Mouse (Mus musculus): ENCODE measurements at regions not wholly inside any gene's neighbourhood (a gene's known extent, or its start where the extent isn't known, plus 50 kb on each side); places are given as distances from the start of the nearest gene placed in this dataset.

GRCm38 (mm10) chr12:12756301-12756948, 185.3 kb downstream of the Mycn start:
- WGBS = 84% methylated on average over 2 of the region's 2 CpGs
- DNase-seq (ENCODE audit: low spot score) = no peak
- no peak for TF ChIP-seq CTCF (IDR thresholded peaks at IDR 0.05; ENCODE audit: low read depth)

GRCm38 (mm10) chr12:12753849-12754248, 187.9 kb downstream of the Mycn start:
- no peaks in the 10 kb centered on the region for H3K27me3 ChIP-seq (ENCODE audit: insufficient read depth, low read length)
- no peak for TF ChIP-seq CTCF (IDR thresholded peaks at IDR 0.05; ENCODE audit: low read depth)
- H3K36me3 ChIP-seq (ENCODE audit: insufficient read depth, low read length) = no peaks in the 10 kb centered on the region
- H3K27ac ChIP-seq = no peak overlapping the region
- H3K4me2 ChIP-seq (ENCODE audit: low read depth, low read length) = no peak overlapping the region
- H3K9me3 ChIP-seq (ENCODE audit: low read length) = no peaks in the 10 kb centered on the region
- H3K4me3 ChIP-seq (ENCODE audit: low read length) = no peak overlapping the region
- ATAC-seq (no peak), DNase-seq (ENCODE audit: low spot score) (no peak)
- H3K4me1 ChIP-seq (ENCODE audit: insufficient read depth, low read length) = no peaks in the 10 kb centered on the region
- H3K9ac ChIP-seq (replicated peaks; ENCODE audit: low read length) = no peak overlapping the region
- WGBS = 26% methylated on average over 9 of the region's 9 CpGs

More at GRCm38 (mm10) chr12:12756301-12756948, 185.3 kb downstream of the Mycn start:
- H3K4me2 ChIP-seq (ENCODE audit: low read depth, low read length) = no peak overlapping the region
- ATAC-seq = no peak
- H3K4me1 ChIP-seq (ENCODE audit: insufficient read depth, low read length) = no peaks in the 10 kb centered on the region
- no peaks in the 10 kb centered on the region for H3K9me3 ChIP-seq (ENCODE audit: low read length)
- H3K27me3 ChIP-seq (ENCODE audit: insufficient read depth, low read length) = no peaks in the 10 kb centered on the region
- H3K27ac ChIP-seq = no peak overlapping the region
- no peak overlapping the region for H3K4me3 ChIP-seq (ENCODE audit: low read length)
- no peak overlapping the region for H3K9ac ChIP-seq (replicated peaks; ENCODE audit: low read length)
- H3K36me3 ChIP-seq (ENCODE audit: insufficient read depth, low read length) = no peaks in the 10 kb centered on the region

GRCm38 (mm10) chr12:12751670-12752426, 189.9 kb downstream of the Mycn start:
- no peak for ATAC-seq
- WGBS = 89% methylated on average over 10 of the region's 10 CpGs
- H3K4me1 ChIP-seq (ENCODE audit: insufficient read depth, low read length) = no peaks in the 10 kb centered on the region
- no peaks in the 10 kb centered on the region for H3K9me3 ChIP-seq (ENCODE audit: low read length)
- H3K4me3 ChIP-seq (ENCODE audit: low read length) = no peak overlapping the region
- H3K36me3 ChIP-seq (ENCODE audit: insufficient read depth, low read length) = no peaks in the 10 kb centered on the region
- no peak overlapping the region for H3K4me2 ChIP-seq (ENCODE audit: low read depth, low read length)
- TF ChIP-seq CTCF (IDR thresholded peaks at IDR 0.05; ENCODE audit: low read depth) = no peak
- DNase-seq (ENCODE audit: low spot score) = no peak
- H3K27me3 ChIP-seq (ENCODE audit: insufficient read depth, low read length) = no peaks in the 10 kb centered on the region
- H3K9ac ChIP-seq (replicated peaks; ENCODE audit: low read length) = no peak overlapping the region
- no peak overlapping the region for H3K27ac ChIP-seq

- no peak for TF ChIP-seq CTCF (IDR thresholded peaks at IDR 0.05; ENCODE audit: low read depth)
- DNase-seq (ENCODE audit: low spot score) (no peak), ATAC-seq (no peak)
- Histone ChIP-seq H3K27me3 (ENCODE audit: insufficient read depth, low read length) (no peaks in the 10 kb centered on the region), H3K4me3 (ENCODE audit: low read length) (no peak overlapping the region), H3K4me2 (ENCODE audit: low read depth, low read length) (no peak overlapping the region), H3K4me1 (ENCODE audit: insufficient read depth, low read length) (no peaks in the 10 kb centered on the region), H3K9ac (replicated peaks; ENCODE audit: low read length) (no peak overlapping the region), H3K36me3 (ENCODE audit: insufficient read depth, low read length) (no peaks in the 10 kb centered on the region), H3K9me3 (ENCODE audit: low read length) (no peaks in the 10 kb centered on the region), H3K27ac (no peak overlapping the region)
- WGBS = 75% methylated on average over 3 of the region's 3 CpGs
Measured at GRCm38 (mm10) chr12:12749690-12750089, 192.0 kb downstream of the Mycn start.

- H3K4me3 ChIP-seq (ENCODE audit: low read length) = no peak overlapping the region
- no peak for DNase-seq (ENCODE audit: low spot score)
- 31% methylated on average over 4 of the region's 4 CpGs for WGBS
- no peak overlapping the region for H3K9ac ChIP-seq (replicated peaks; ENCODE audit: low read length)
- no peaks in the 10 kb centered on the region for H3K27me3 ChIP-seq (ENCODE audit: insufficient read depth, low read length)
- ATAC-seq = no peak
- H3K27ac ChIP-seq = no peak overlapping the region
- no peaks in the 10 kb centered on the region for H3K9me3 ChIP-seq (ENCODE audit: low read length)
- H3K36me3 ChIP-seq (ENCODE audit: insufficient read depth, low read length) = no peaks in the 10 kb centered on the region
- TF ChIP-seq CTCF (IDR thresholded peaks at IDR 0.05; ENCODE audit: low read depth) = no peak
- no peak overlapping the region for H3K4me2 ChIP-seq (ENCODE audit: low read depth, low read length)
- H3K4me1 ChIP-seq (ENCODE audit: insufficient read depth, low read length) = no peaks in the 10 kb centered on the region
Measured at GRCm38 (mm10) chr12:12746852-12747454, 194.8 kb downstream of the Mycn start.

GRCm38 (mm10) chr12:12744492-12744891, 197.2 kb downstream of the Mycn start:
- Histone ChIP-seq H3K9me3 (ENCODE audit: low read length) (no peaks in the 10 kb centered on the region), H3K9ac (replicated peaks; ENCODE audit: low read length) (no peak overlapping the region), H3K27me3 (ENCODE audit: insufficient read depth, low read length) (no peaks in the 10 kb centered on the region), H3K4me3 (ENCODE audit: low read length) (no peak overlapping the region), H3K4me2 (ENCODE audit: low read depth, low read length) (no peak overlapping the region), H3K36me3 (ENCODE audit: insufficient read depth, low read length) (no peaks in the 10 kb centered on the region), H3K4me1 (ENCODE audit: insufficient read depth, low read length) (no peaks in the 10 kb centered on the region), H3K27ac (no peak overlapping the region)
- DNase-seq (ENCODE audit: low spot score) (no peak), ATAC-seq (no peak)
- WGBS = 78% methylated on average over 2 of the region's 2 CpGs
- TF ChIP-seq CTCF (IDR thresholded peaks at IDR 0.05; ENCODE audit: low read depth) = no peak

Measured in hindbrain, postnatal 0 days (tissue).